Mouse (Mus musculus): ENCODE measurements around the gene Hhat.

DNA sequence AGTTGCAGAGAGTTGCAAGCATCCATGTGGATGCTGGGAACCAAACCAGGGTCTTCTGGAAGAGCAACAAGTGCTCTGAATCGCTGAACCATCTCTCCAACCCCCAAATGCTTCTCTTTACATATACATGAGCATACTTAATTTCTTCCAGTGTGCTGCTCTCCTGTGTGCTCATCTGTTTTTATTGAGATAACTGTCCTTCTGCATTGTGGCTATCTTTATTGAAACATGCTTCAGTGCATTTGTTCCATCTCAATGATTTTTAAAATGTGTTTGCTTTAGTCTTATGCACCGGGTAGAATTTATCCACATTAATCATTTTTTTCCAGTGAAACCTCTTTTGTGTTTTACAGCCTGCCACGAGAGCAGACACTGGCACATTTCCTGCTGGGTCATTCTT, 177.5 kb downstream of the Hhat start:
- TF ChIP-seq GATA2 (IDR thresholded peaks at IDR 0.05; ENCODE audit: borderline replicate concordance, low read depth, low read length) (no peak), CTCF (IDR thresholded peaks at IDR 0.05; ENCODE audit: low read depth, low read length) (no peak), GATA1 (IDR thresholded peaks at IDR 0.05; ENCODE audit: borderline replicate concordance, low read length) (no peak), TAL1 (conservative IDR thresholded peaks at IDR 0.05; ENCODE audit: low read depth, low read length) (no peak), POLR2AphosphoS5 (IDR thresholded peaks at IDR 0.05; ENCODE audit: insufficient replicate concordance, low read depth, low read length) (no peak)

Data from G1E (cell line).